Mouse (Mus musculus) lung, embryonic 16.5 days (tissue): ENCODE data around the gene Shank2. TPM values are rescaled to one million over a fixed set of nuclear protein-coding genes. Genes with fewer than 3 reads are reported as not detected.

Source experiments
- ATAC-seq: fragments of 200-750 bp; cut with Nextera tagmentation; 2 replicates; pipeline ENCODE4 v1.8.0; 2017; ENCODE audit warnings: low read depth, mild to moderate bottlenecking, moderate library complexity
- H3K27ac ChIP-seq: fragments of 300-500 bp; sonication (generic); 2 replicates; pipeline ENCODE4 v1.5.1; 2014; ENCODE audit warnings: mild to moderate bottlenecking, control low read depth, low read length
- H3K27me3 ChIP-seq: fragments of 300-500 bp; sonication (generic); 2 replicates; pipeline ENCODE4 v1.6.1; 2014; ENCODE audit warnings: low read depth, low read length, mixed read lengths; ENCODE audit not compliant: control insufficient read depth, insufficient read depth
- H3K36me3 ChIP-seq: fragments of 300-500 bp; sonication (generic); 2 replicates; pipeline ENCODE4 v1.6.1; 2014; ENCODE audit warnings: low read length; ENCODE audit not compliant: control insufficient read depth, insufficient read depth
- H3K4me1 ChIP-seq: fragments of 300-500 bp; sonication (generic); replicated peaks from 2 replicates; pipeline ENCODE4 v1.6.1; 2014; ENCODE audit warnings: low read length, mixed read lengths; ENCODE audit not compliant: control insufficient read depth, insufficient read depth
- H3K4me2 ChIP-seq: fragments of 300-500 bp; sonication (generic); 2 replicates; pipeline ENCODE4 v1.6.1; 2014; ENCODE audit warnings: low read depth, low read length, control low read depth
- H3K4me3 ChIP-seq: fragments of 300-500 bp; sonication (generic); 2 replicates; pipeline ENCODE4 v1.5.1; 2014; ENCODE audit warnings: mild to moderate bottlenecking, low read length, control low read depth
- H3K9ac ChIP-seq: fragments of 300-500 bp; sonication (generic); 2 replicates; pipeline ENCODE4 v1.6.1; 2014; ENCODE audit warnings: low read length, control low read depth
- H3K9me3 ChIP-seq: fragments of 300-500 bp; sonication (generic); 2 replicates; pipeline ENCODE4 v1.6.1; 2016; ENCODE audit warnings: low read length; ENCODE audit not compliant: control insufficient read depth
- WGBS: fragments of 180-500 bp; shearing (Covaris S2); extraction: QIAGEN DNeasy Blood & Tissue Kit; methylation state at CpG from one replicate; pipeline ENCODE4 v1.1.7; 2014; 5-methylcytosine and 5-hydroxymethylcytosine counted together
- polyA plus RNA-seq: library from polyadenylated mRNA; unstranded; fragments of >200 nt; fragmentation: Nextera tagmentation; extraction: Ambion mirVana; gene quantifications from 2 replicates; pipeline ENCODE4 v1.2.1, GENCODE M21; 2015

The Shank2 gene
- polyA plus RNA-seq, 1 experiment from 2014 or later, result 1.6 TPM

- Histone ChIP-seq H3K4me2 (no peak overlapping the region), H3K9ac (no peak overlapping the region), H3K4me1 (no peaks in the 10 kb centered on the region), H3K27me3 (no peaks in the 10 kb centered on the region), H3K9me3 (no peaks in the 10 kb centered on the region), H3K4me3 (no peak overlapping the region), H3K27ac (no peak overlapping the region), H3K36me3 (no peaks in the 10 kb centered on the region)
- WGBS, result 65% methylated on average over 6 of the region's 6 CpGs
- ATAC-seq, result no peak
These were observed 242.5 kb downstream of the Shank2 start for GRCm38 (mm10) chr7:144244203-144244602.

DNA sequence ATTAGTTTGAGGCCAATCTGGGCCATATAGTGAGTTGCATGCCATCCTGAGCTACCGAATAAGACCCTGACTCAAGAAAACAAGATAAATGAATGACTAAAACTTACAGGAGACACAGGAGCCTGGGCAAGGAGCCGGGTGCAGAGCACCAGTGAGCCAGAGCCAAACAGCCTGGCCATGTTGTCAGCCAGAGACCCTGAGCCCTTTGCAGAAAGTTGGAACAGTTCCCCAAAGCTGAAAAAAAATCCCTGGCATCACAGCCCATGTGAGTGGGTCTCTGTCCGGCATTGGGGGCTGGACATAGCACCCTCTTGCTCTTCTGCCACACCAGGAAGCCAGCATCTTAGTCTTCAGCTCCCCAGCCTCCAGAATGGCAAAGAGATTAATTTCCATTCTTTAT is 244.5 kb downstream of the Shank2 start:
- Histone ChIP-seq H3K27ac (no peak overlapping the region), H3K9ac (no peak overlapping the region), H3K4me1 (no peaks in the 10 kb centered on the region), H3K4me3 (no peak overlapping the region), H3K9me3 (no peaks in the 10 kb centered on the region), H3K36me3 (no peaks in the 10 kb centered on the region), H3K4me2 (no peak overlapping the region), H3K27me3 (no peaks in the 10 kb centered on the region)
- ATAC-seq, result no peak
- WGBS, result 68% methylated on average over 3 of the region's 3 CpGs

DNA sequence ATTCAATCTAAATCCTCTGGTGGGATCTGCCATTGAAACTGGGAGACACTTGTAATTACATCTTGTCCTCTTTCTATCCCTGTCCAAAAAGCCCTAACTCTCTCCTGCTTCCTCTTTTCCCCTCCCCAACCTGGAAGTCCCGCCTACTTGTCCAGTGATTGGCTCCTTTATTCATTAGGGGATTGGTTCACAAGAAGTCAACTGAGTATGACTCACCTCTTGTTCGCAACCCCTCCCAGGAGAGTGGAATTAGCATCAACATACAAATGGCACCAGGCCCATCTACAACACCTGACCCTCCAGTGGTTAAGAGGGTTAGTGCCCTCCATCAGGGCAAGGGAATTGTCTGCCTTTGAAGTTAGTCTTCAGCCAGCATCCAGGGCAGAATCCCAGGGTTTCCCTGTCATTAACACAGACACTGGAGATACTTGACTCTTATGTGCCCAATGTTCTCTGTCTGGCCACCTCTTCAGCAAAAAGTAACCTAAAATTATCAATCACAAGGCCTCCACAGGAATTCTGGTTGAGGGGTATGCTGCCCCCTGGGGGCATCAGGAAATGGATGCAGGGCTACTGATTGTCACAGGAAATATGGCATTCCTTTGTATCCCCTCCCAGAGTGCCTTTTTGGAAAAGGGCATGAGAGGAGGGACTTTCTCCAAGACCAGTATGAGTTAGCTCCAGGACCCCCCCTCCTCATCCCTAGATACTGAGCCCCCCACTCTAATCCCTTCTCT is 247.1 kb downstream of the Shank2 start:
- Histone ChIP-seq H3K4me2 (no peak overlapping the region), H3K27ac (no peak overlapping the region), H3K36me3 (no peaks in the 10 kb centered on the region), H3K9ac (no peak overlapping the region), H3K4me3 (no peak overlapping the region), H3K4me1 (no peaks in the 10 kb centered on the region), H3K27me3 (no peaks in the 10 kb centered on the region), H3K9me3 (no peaks in the 10 kb centered on the region)
- 37% methylated on average over 2 of the region's 2 CpGs for WGBS
- no peak for ATAC-seq

DNA sequence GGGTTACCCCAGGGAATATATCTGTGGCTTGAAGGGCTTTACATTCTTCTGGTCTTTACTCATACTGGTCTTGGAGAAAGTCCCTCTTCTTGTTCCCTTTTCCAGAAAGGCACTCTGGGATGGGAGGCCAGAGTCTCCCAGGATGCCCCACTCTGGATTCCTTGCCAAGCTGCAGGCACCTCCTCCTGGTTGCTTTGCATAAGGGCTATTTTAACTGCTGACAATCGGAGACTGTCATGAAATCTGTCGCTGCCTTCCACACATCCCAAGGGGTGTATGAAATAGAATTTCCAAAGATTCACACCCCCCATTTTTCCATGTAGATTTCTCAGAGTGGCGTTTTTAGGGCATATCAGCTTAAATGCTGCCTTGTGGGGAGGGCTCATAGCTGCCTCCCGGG is 249.1 kb downstream of the Shank2 start:
- Histone ChIP-seq H3K4me1 (no peaks in the 10 kb centered on the region), H3K27ac (no peak overlapping the region), H3K4me2 (no peak overlapping the region), H3K9ac (no peak overlapping the region), H3K9me3 (no peaks in the 10 kb centered on the region), H3K27me3 (no peaks in the 10 kb centered on the region), H3K36me3 (no peaks in the 10 kb centered on the region), H3K4me3 (no peak overlapping the region)
- ATAC-seq, result no peak
- 66% methylated on average over 4 of the region's 4 CpGs for WGBS

- Histone ChIP-seq H3K36me3 (no peaks in the 10 kb centered on the region), H3K4me1 (no peaks in the 10 kb centered on the region), H3K9me3 (no peaks in the 10 kb centered on the region), H3K4me2 (no peak overlapping the region), H3K27ac (no peak overlapping the region), H3K9ac (no peak overlapping the region), H3K27me3 (no peaks in the 10 kb centered on the region), H3K4me3 (no peak overlapping the region)
- no peak for ATAC-seq
- 49% methylated on average over 6 of the region's 6 CpGs for WGBS
These were observed 249.5 kb downstream of the Shank2 start for GRCm38 (mm10) chr7:144251250-144251649.

DNA sequence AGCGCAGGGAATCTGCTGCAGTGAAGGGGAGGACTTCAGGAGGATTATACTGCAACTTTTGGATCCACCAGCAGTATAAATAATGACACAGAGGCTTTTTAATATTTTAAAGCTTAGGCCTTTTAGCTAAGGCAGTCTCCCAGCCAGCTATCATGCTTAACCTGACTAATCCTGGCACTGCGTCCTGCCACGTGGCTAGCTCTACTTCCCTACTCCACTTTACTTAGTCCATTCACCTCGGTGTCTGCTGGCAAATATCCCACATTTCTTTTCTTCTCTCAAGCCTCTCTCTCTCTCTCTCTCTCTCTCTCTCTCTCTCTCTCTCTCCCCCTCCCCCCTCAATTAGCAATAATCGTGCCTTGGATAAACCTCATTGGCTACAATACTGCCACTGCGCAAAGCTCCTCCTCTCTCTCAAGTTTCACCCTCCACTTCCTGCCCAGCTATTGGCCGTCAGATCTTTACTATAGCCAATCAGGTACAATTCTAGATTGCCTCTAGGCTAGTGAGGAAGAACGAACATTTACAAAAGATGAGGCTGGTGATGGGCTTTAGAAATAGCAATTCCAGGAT is 253.0 kb downstream of the Shank2 start:
- WGBS, result 28% methylated on average over 8 of the region's 8 CpGs
- Histone ChIP-seq H3K27ac (no peak overlapping the region), H3K36me3 (no peaks in the 10 kb centered on the region), H3K9ac (no peak overlapping the region), H3K4me2 (no peak overlapping the region), H3K27me3 (no peaks in the 10 kb centered on the region), H3K4me1 (no peaks in the 10 kb centered on the region), H3K4me3 (no peak overlapping the region), H3K9me3 (no peaks in the 10 kb centered on the region)
- ATAC-seq, result no peak

DNA sequence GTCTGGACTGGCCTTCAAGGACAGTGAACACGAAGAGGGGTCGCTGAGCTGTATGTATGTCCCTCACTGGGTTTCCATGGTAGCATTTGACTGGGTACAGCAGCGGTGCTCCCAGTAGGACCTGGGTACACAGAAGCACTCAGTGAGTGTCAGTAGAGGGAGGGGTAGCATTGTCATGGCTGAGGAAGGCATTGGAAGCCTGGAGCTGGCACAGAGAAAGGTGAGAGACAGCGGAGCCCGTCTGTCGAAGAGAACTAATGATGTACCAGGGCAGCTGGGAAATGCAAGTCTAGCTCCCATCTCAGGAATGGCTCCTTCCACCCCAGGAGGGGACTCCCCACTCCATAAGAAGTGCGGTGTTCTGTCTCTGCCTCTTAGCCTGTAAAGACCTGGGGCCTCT is 256.1 kb downstream of the Shank2 start:
- Histone ChIP-seq H3K27me3 (no peaks in the 10 kb centered on the region), H3K4me3 (no peak overlapping the region), H3K27ac (no peak overlapping the region), H3K4me1 (no peaks in the 10 kb centered on the region), H3K36me3 (no peaks in the 10 kb centered on the region), H3K9me3 (no peaks in the 10 kb centered on the region), H3K4me2 (no peak overlapping the region), H3K9ac (no peak overlapping the region)
- WGBS, result 52% methylated on average over 7 of the region's 7 CpGs
- no peak for ATAC-seq

DNA sequence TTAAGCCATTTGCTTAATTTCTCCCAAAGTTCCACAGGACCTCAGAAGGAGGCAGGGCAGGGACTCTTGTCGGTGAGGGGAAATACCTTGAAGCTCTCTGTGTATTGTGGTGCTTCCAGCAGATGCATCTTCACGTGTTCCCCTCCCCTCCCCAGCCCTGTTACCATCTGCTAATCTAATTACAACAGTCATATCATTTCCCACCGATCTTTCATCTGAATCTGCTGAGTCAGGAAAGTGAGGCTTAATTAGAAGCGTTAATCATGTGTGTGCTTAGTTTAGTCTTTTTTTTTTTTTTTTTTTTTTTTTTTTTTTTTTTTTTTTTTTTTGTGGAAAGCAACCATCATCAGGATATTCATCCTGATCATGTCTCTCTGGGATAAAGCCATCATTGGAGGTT is 256.6 kb downstream of the Shank2 start:
- Histone ChIP-seq H3K27ac (no peak overlapping the region), H3K4me2 (no peak overlapping the region), H3K36me3 (no peaks in the 10 kb centered on the region), H3K4me1 (no peaks in the 10 kb centered on the region), H3K9me3 (no peaks in the 10 kb centered on the region), H3K9ac (no peak overlapping the region), H3K4me3 (no peak overlapping the region), H3K27me3 (no peaks in the 10 kb centered on the region)
- 53% methylated on average over 4 of the region's 4 CpGs for WGBS
- ATAC-seq, result no peak

GRCm38 (mm10) chr7:144262666-144263065 is 260.9 kb downstream of the Shank2 start:
- WGBS, result 57% methylated on average over 6 of the region's 6 CpGs
- Histone ChIP-seq H3K36me3 (no peaks in the 10 kb centered on the region), H3K4me3 (no peak overlapping the region), H3K9ac (no peak overlapping the region), H3K27me3 (no peaks in the 10 kb centered on the region), H3K27ac (no peak overlapping the region), H3K4me2 (no peak overlapping the region), H3K9me3 (no peaks in the 10 kb centered on the region), H3K4me1 (no peaks in the 10 kb centered on the region)
- ATAC-seq, result no peak
